Mouse (Mus musculus) heart, embryonic 14.5 days (tissue): ENCODE measurements around the gene Cnnm1. TPM values are rescaled to one million over a fixed set of nuclear protein-coding genes. Genes with fewer than 3 reads are reported as not detected.

ENCODE experiments used
- ATAC-seq: fragments of 200-750 bp; cut with Nextera tagmentation; 2 replicates; pipeline ENCODE4 v1.8.0; 2017; ENCODE audit warnings: low read depth, moderate TSS enrichment; ENCODE audit not compliant: insufficient number of reproducible peaks, insufficient read depth, low FRiP score
- H3K27ac ChIP-seq, 2 experiments: fragments of 200-500 bp in 1 of 2; fragments of 300-500 bp in 1 of 2; sonication (generic) in 1 of 2; replicated peaks in 1 of 2; 2 replicates each; pipeline ENCODE4 v1.5.1; 2012 to 2014; ENCODE audit warnings: low read depth in 2 of 2, low read length in 2 of 2, control low read depth in 1 of 2, mild to moderate bottlenecking in 1 of 2, mixed read lengths in 1 of 2; ENCODE audit not compliant: control insufficient read depth in 1 of 2, insufficient read depth in 1 of 2
- H3K27me3 ChIP-seq: fragments of 300-500 bp; sonication (generic); 2 replicates; pipeline ENCODE4 v1.6.1; 2014; ENCODE audit warnings: mild to moderate bottlenecking, low read length, control low read depth; ENCODE audit not compliant: control insufficient read depth, insufficient read depth
- H3K36me3 ChIP-seq: fragments of 300-500 bp; sonication (generic); 2 replicates; pipeline ENCODE4 v1.6.1; 2014; ENCODE audit warnings: mild to moderate bottlenecking, control low read depth, low read length, mixed read lengths; ENCODE audit not compliant: control insufficient read depth, insufficient read depth
- H3K4me1 ChIP-seq, 2 experiments: fragments of 200-500 bp in 1 of 2; fragments of 300-500 bp in 1 of 2; sonication (generic) in 1 of 2; 2 replicates each; pipeline ENCODE4 v1.6.1; 2012 to 2014; ENCODE audit warnings: low read length in 2 of 2, control low read depth in 1 of 2, mixed read lengths in 1 of 2; ENCODE audit not compliant: control insufficient read depth in 2 of 2, insufficient read depth in 2 of 2
- H3K4me2 ChIP-seq: fragments of 300-500 bp; sonication (generic); 2 replicates; pipeline ENCODE4 v1.6.1; 2014; ENCODE audit warnings: mild to moderate bottlenecking, low read length
- H3K4me3 ChIP-seq, 2 experiments: fragments of 200-500 bp in 1 of 2; fragments of 300-500 bp in 1 of 2; sonication (generic) in 1 of 2; 2 replicates each; pipeline ENCODE4 v1.5.1; 2012 to 2014; ENCODE audit warnings: low read length in 2 of 2, mild to moderate bottlenecking in 2 of 2, control low read depth in 1 of 2, low read depth in 1 of 2, moderate library complexity in 1 of 2; ENCODE audit not compliant: control insufficient read depth in 1 of 2, insufficient read depth in 1 of 2
- H3K9ac ChIP-seq: fragments of 300-500 bp; sonication (generic); 2 replicates; pipeline ENCODE4 v1.6.1; 2014; ENCODE audit warnings: mild to moderate bottlenecking, low read length
- H3K9me3 ChIP-seq: fragments of 300-500 bp; sonication (generic); 2 replicates; pipeline ENCODE4 v1.6.1; 2016; ENCODE audit warnings: low read length, control low read depth; ENCODE audit not compliant: control insufficient read depth
- WGBS: fragments of 180-500 bp; shearing (Covaris S2); extraction: QIAGEN DNeasy Blood & Tissue Kit; methylation state at CpG from one replicate; pipeline ENCODE4 v1.1.7; 2014; 5-methylcytosine and 5-hydroxymethylcytosine counted together
- polyA plus RNA-seq: library from polyadenylated mRNA; unstranded; fragments of >200 nt; fragmentation: Nextera tagmentation; extraction: Ambion mirVana; gene quantifications from 2 replicates; pipeline ENCODE4 v1.2.1, GENCODE M21; 2014

The Cnnm1 gene
- polyA plus RNA-seq, 1 experiment from 2014 or later = 0.08 TPM

- peak overlapping the region; percentile 95 to 97 for H3K27ac ChIP-seq
Measured at GRCm38 (mm10) chr19:43525566-43525965, 85.3 kb downstream of the Cnnm1 start.

GRCm38 (mm10) chr19:43526025-43526424 is 85.8 kb downstream of the Cnnm1 start:
- WGBS = 91% methylated on average over 9 of the region's 9 CpGs
- no peak for ATAC-seq
- Histone ChIP-seq H3K27me3 (no peaks in the 10 kb centered on the region), H3K27ac (0 out of 4 replicates have a peak overlapping the region, but pooled peaks of 1 of the 2 experiments have one; percentile 95), H3K4me1 (peaks cover 11 to 27% of the 10 kb centered on the region in 2 experiments), H3K9me3 (no peaks in the 10 kb centered on the region), H3K36me3 (no peaks in the 10 kb centered on the region), H3K4me3 (no peak overlapping the region), H3K9ac (no peak overlapping the region), H3K4me2 (no peak overlapping the region)

More at GRCm38 (mm10) chr19:43525566-43525965, 85.3 kb downstream of the Cnnm1 start:
- Histone ChIP-seq H3K4me2 (peak overlapping the region; percentile 86), H3K9me3 (no peaks in the 10 kb centered on the region), H3K27me3 (no peaks in the 10 kb centered on the region), H3K4me1 (peaks cover 16 to 32% of the 10 kb centered on the region in 2 experiments), H3K9ac (peak overlapping the region; percentile 87), H3K36me3 (no peaks in the 10 kb centered on the region), H3K4me3 (peak overlapping the region in 1 of 2 experiments; percentile 77; a peak in 1 of 4 replicates)
- no peak for ATAC-seq
- WGBS = 89% methylated on average over 7 of the region's 7 CpGs

GRCm38 (mm10) chr19:43527131-43527530 is 86.9 kb downstream of the Cnnm1 start:
- Histone ChIP-seq H3K4me3 (no peak overlapping the region), H3K4me2 (no peak overlapping the region), H3K36me3 (no peaks in the 10 kb centered on the region), H3K9me3 (no peaks in the 10 kb centered on the region), H3K9ac (no peak overlapping the region), H3K4me1 (peaks cover 7 to 16% of the 10 kb centered on the region in 2 experiments; a peak in 3 of 4 replicates), H3K27ac (no peak overlapping the region), H3K27me3 (no peaks in the 10 kb centered on the region)
- no peak for ATAC-seq
- WGBS = 10% methylated on average over 11 of the region's 11 CpGs

GRCm38 (mm10) chr19:43528056-43528587 is 87.9 kb downstream of the Cnnm1 start:
- no peak overlapping the region for H3K9ac ChIP-seq
- H3K27ac ChIP-seq = no peak overlapping the region
- peaks cover 7 to 11% of the 10 kb centered on the region in 2 experiments; a peak in 3 of 4 replicates for H3K4me1 ChIP-seq
- ATAC-seq = no peak
- no peaks in the 10 kb centered on the region for H3K9me3 ChIP-seq
- H3K27me3 ChIP-seq = no peaks in the 10 kb centered on the region
- WGBS = 68% methylated on average over 8 of the region's 8 CpGs
- no peaks in the 10 kb centered on the region for H3K36me3 ChIP-seq
- no peak overlapping the region for H3K4me2 ChIP-seq
- H3K4me3 ChIP-seq = no peak overlapping the region

GRCm38 (mm10) chr19:43530197-43530770 is 90.0 kb downstream of the Cnnm1 start:
- H3K4me2 ChIP-seq = peak overlapping the region; percentile 48
- no peaks in the 10 kb centered on the region for H3K9me3 ChIP-seq
- ATAC-seq = no peak
- H3K4me3 ChIP-seq = peak overlapping the region in 1 of 2 experiments; percentile 27; a peak in 1 of 4 replicates
- no peak overlapping the region for H3K27ac ChIP-seq
- H3K36me3 ChIP-seq = no peaks in the 10 kb centered on the region
- WGBS = 4% methylated on average over 13 of the region's 13 CpGs
- H3K27me3 ChIP-seq = no peaks in the 10 kb centered on the region
- no peak overlapping the region for H3K9ac ChIP-seq
- H3K4me1 ChIP-seq = peaks cover under 1 to 2% of the 10 kb centered on the region in 2 experiments; a peak in 2 of 4 replicates

GRCm38 (mm10) chr19:43530921-43531320 is 90.7 kb downstream of the Cnnm1 start:
- no peak for ATAC-seq
- Histone ChIP-seq H3K27ac (no peak overlapping the region), H3K4me2 (no peak overlapping the region), H3K9ac (no peak overlapping the region), H3K4me1 (no peaks in the 10 kb centered on the region), H3K9me3 (no peaks in the 10 kb centered on the region), H3K27me3 (no peaks in the 10 kb centered on the region), H3K4me3 (no peak overlapping the region), H3K36me3 (no peaks in the 10 kb centered on the region)
- 33% methylated on average over 12 of the region's 12 CpGs for WGBS

- Histone ChIP-seq H3K36me3 (no peaks in the 10 kb centered on the region), H3K27me3 (no peaks in the 10 kb centered on the region), H3K4me1 (no peaks in the 10 kb centered on the region), H3K27ac (no peak overlapping the region), H3K9ac (no peak overlapping the region), H3K4me2 (no peak overlapping the region), H3K4me3 (no peak overlapping the region), H3K9me3 (no peaks in the 10 kb centered on the region)
- no peak for ATAC-seq
- 79% methylated on average over 3 of the region's 3 CpGs for WGBS
Measured at GRCm38 (mm10) chr19:43535372-43535771, 95.1 kb downstream of the Cnnm1 start.
